Mouse (Mus musculus) lung, postnatal 0 days (tissue): ENCODE results near the gene Fkbp8. TPM values are rescaled to one million over a fixed set of nuclear protein-coding genes. Genes with fewer than 3 reads are reported as not detected.

ENCODE experiments used
- ATAC-seq: fragments of 200-750 bp; cut with Nextera tagmentation; 2 replicates; pipeline ENCODE4 v1.8.0; 2017; ENCODE audit warnings: moderate library complexity
- DNase-seq: peaks from one replicate; pipeline ENCODE4 v3.0.0-alpha.2; 2016; ENCODE audit warnings: low spot score
- H3K27ac ChIP-seq: fragments of 300-500 bp; sonication (generic); 2 replicates; pipeline ENCODE4 v1.5.1; 2014; ENCODE audit warnings: antibody characterized with exemption, mild to moderate bottlenecking, low read length, mixed read lengths
- H3K27me3 ChIP-seq: fragments of 300-500 bp; sonication (generic); replicated peaks from 2 replicates; pipeline ENCODE4 v1.6.1; 2014; ENCODE audit warnings: low read length, mixed read lengths; ENCODE audit not compliant: insufficient read depth
- H3K36me3 ChIP-seq: fragments of 300-500 bp; sonication (generic); 2 replicates; pipeline ENCODE4 v1.6.1; 2014; ENCODE audit warnings: low read length, mixed read lengths; ENCODE audit not compliant: insufficient read depth
- H3K4me1 ChIP-seq: fragments of 300-500 bp; sonication (generic); 2 replicates; pipeline ENCODE4 v1.6.1; 2014; ENCODE audit warnings: antibody characterized with exemption, low read depth, low read length, mixed read lengths; ENCODE audit not compliant: insufficient read depth
- H3K4me2 ChIP-seq: fragments of 300-500 bp; sonication (generic); replicated peaks from 2 replicates; pipeline ENCODE4 v1.6.1; 2014; ENCODE audit warnings: low read depth, mild to moderate bottlenecking, low read length, moderate library complexity, mixed read lengths
- H3K4me3 ChIP-seq: fragments of 300-500 bp; sonication (generic); 2 replicates; pipeline ENCODE4 v1.5.1; 2014; ENCODE audit warnings: low read depth, low read length
- H3K9ac ChIP-seq: fragments of 300-500 bp; sonication (generic); replicated peaks from 2 replicates; pipeline ENCODE4 v1.6.1; 2014; ENCODE audit warnings: low read depth, mild to moderate bottlenecking
- H3K9me3 ChIP-seq: fragments of 300-500 bp; sonication (generic); 2 replicates; pipeline ENCODE4 v1.6.1; 2016; ENCODE audit warnings: low read length, mixed read lengths
- CTCF ChIP-seq: IDR thresholded peaks from 2 replicates; pipeline ENCODE4 v1.5.1; 2016; ENCODE audit warnings: antibody characterized with exemption, mild to moderate bottlenecking
- EP300 ChIP-seq: IDR thresholded peaks from 2 replicates; pipeline ENCODE4 v1.6.1; 2016; ENCODE audit warnings: antibody characterized with exemption, mild to moderate bottlenecking, control low read depth
- WGBS: fragments of 180-500 bp; shearing (Covaris S2); extraction: QIAGEN DNeasy Blood & Tissue Kit; methylation state at CpG from one replicate; pipeline ENCODE4 v1.1.7; 2014; 5-methylcytosine and 5-hydroxymethylcytosine counted together
- polyA plus RNA-seq: library from polyadenylated mRNA; unstranded; fragments of >200 nt; fragmentation: Nextera tagmentation; extraction: Ambion mirVana; gene quantifications from 2 replicates; pipeline ENCODE4 v1.2.1, GENCODE M21; 2015

Fkbp8 gene
- polyA plus RNA-seq, 1 experiment from 2014 or later, result 222 TPM

- no peaks in the 10 kb centered on the region for H3K9me3 ChIP-seq
- H3K36me3 ChIP-seq, result peaks cover 15% of the 10 kb centered on the region
- TF ChIP-seq CTCF (no peak), EP300 (no peak)
- no peak overlapping the region for H3K4me2 ChIP-seq
- no peaks in the 10 kb centered on the region for H3K27me3 ChIP-seq
- H3K27ac ChIP-seq, result no peak overlapping the region
- 91% methylated on average over 3 of the region's 3 CpGs for WGBS
- H3K4me3 ChIP-seq, result no peak overlapping the region
- H3K4me1 ChIP-seq, result no peaks in the 10 kb centered on the region
- no peak overlapping the region for H3K9ac ChIP-seq
- ATAC-seq (no peak), DNase-seq (no peak)
Observed at GRCm38 (mm10) chr8:70529741-70530161, 2.2 kb downstream of the Fkbp8 start.

- ATAC-seq (no peak), DNase-seq (no peak)
- no peaks in the 10 kb centered on the region for H3K4me1 ChIP-seq
- H3K4me2 ChIP-seq, result no peak overlapping the region
- no peaks in the 10 kb centered on the region for H3K27me3 ChIP-seq
- WGBS, result 94% methylated on average over 2 of the region's 2 CpGs
- H3K4me3 ChIP-seq, result no peak overlapping the region
- H3K27ac ChIP-seq, result no peak overlapping the region
- TF ChIP-seq CTCF (peak; percentile 22; the same call in 1 of the 2 replicates), EP300 (no peak)
- H3K9ac ChIP-seq, result no peak overlapping the region
- H3K9me3 ChIP-seq, result no peaks in the 10 kb centered on the region
- peaks cover 15% of the 10 kb centered on the region for H3K36me3 ChIP-seq
Observed at GRCm38 (mm10) chr8:70530314-70530713, 2.8 kb downstream of the Fkbp8 start.

GRCm38 (mm10) chr8:70534281-70534680 is 6.8 kb downstream of the Fkbp8 start:
- TF ChIP-seq EP300 (no peak), CTCF (no peak)
- Histone ChIP-seq H3K4me1 (no peaks in the 10 kb centered on the region), H3K27ac (peak overlapping the region; percentile 68; the same call in 1 of the 2 replicates), H3K36me3 (peaks cover 24% of the 10 kb centered on the region), H3K9ac (no peak overlapping the region), H3K4me3 (no peak overlapping the region), H3K4me2 (no peak overlapping the region), H3K9me3 (no peaks in the 10 kb centered on the region), H3K27me3 (no peaks in the 10 kb centered on the region)
- no peak for DNase-seq
- ATAC-seq, result no peak
- WGBS, result 90% methylated on average over 12 of the region's 12 CpGs

- 70% methylated on average over 3 of the region's 3 CpGs for WGBS
Observed at GRCm38 (mm10) chr8:70535221-70535620, 7.7 kb downstream of the Fkbp8 start.

GRCm38 (mm10) chr8:70535701-70536100 is 8.2 kb downstream of the Fkbp8 start:
- Histone ChIP-seq H3K4me2 (no peak overlapping the region), H3K27me3 (no peaks in the 10 kb centered on the region), H3K4me1 (peaks cover 6% of the 10 kb centered on the region; the same call in 1 of the 2 replicates), H3K9me3 (no peaks in the 10 kb centered on the region), H3K4me3 (no peak overlapping the region), H3K9ac (no peak overlapping the region), H3K36me3 (peaks cover 24% of the 10 kb centered on the region), H3K27ac (no peak overlapping the region)
- DNase-seq (no peak), ATAC-seq (no peak)
- TF ChIP-seq CTCF (no peak), EP300 (no peak)
- WGBS, result 71% methylated on average over 2 of the region's 2 CpGs

More at GRCm38 (mm10) chr8:70535221-70535620, 7.7 kb downstream of the Fkbp8 start:
- no peak overlapping the region for H3K9ac ChIP-seq
- no peak for TF ChIP-seq EP300
- no peak for TF ChIP-seq CTCF
- peaks cover 3% of the 10 kb centered on the region; the same call in 1 of the 2 replicates for H3K4me1 ChIP-seq
- peak overlapping the region; percentile 68; the same call in 1 of the 2 replicates for H3K27ac ChIP-seq
- no peak for ATAC-seq
- no peak overlapping the region for H3K4me3 ChIP-seq
- no peaks in the 10 kb centered on the region for H3K9me3 ChIP-seq
- H3K27me3 ChIP-seq, result no peaks in the 10 kb centered on the region
- peak; percentile 73 for DNase-seq
- peaks cover 24% of the 10 kb centered on the region for H3K36me3 ChIP-seq
- no peak overlapping the region for H3K4me2 ChIP-seq

- peak; percentile 95 for DNase-seq
- H3K27me3 ChIP-seq, result no peaks in the 10 kb centered on the region
- no peaks in the 10 kb centered on the region for H3K9me3 ChIP-seq
- TF ChIP-seq EP300, result peak; percentile 64
- no peak for TF ChIP-seq CTCF
- peak overlapping the region; percentile 90 for H3K4me3 ChIP-seq
- peak; percentile 38 for ATAC-seq
- peak overlapping the region; percentile 85 for H3K4me2 ChIP-seq
- H3K9ac ChIP-seq, result peak overlapping the region; percentile 27
- 0 out of 2 replicates have a peak, but pooled peaks cover 8% of the 10 kb centered on the region for H3K36me3 ChIP-seq
- whole genome bisulfite sequencing, result 8% methylated on average over 24 of the region's 24 CpGs
- H3K4me1 ChIP-seq, result peaks cover 6% of the 10 kb centered on the region
- peak overlapping the region; percentile 95 for H3K27ac ChIP-seq
Observed at GRCm38 (mm10) chr8:70538024-70538579, 10.6 kb downstream of the Fkbp8 start.
